Mouse (Mus musculus) layer of hippocampus, postnatal 14 days (tissue): ENCODE measurements around the gene Tmc6. TPM values are rescaled to one million over a fixed set of nuclear protein-coding genes. Genes with fewer than 3 reads are reported as not detected.

Source experiments
- DNase-seq, 2 experiments: peaks; one replicate each; pipeline ENCODE4 v3.0.0; 2021 to 2022; ENCODE audit warnings: low spot score in 2 of 2, mixed read lengths in 1 of 2
- total RNA-seq, 2 experiments: library from RNA; stranded (reverse); gene quantifications; 2 replicates each; pipeline ENCODE4 v1.2.3; 2021

The Tmc6 gene
- total RNA-seq, 2 experiments from 2014 or later: 4.9 to 6.3 TPM

DNA sequence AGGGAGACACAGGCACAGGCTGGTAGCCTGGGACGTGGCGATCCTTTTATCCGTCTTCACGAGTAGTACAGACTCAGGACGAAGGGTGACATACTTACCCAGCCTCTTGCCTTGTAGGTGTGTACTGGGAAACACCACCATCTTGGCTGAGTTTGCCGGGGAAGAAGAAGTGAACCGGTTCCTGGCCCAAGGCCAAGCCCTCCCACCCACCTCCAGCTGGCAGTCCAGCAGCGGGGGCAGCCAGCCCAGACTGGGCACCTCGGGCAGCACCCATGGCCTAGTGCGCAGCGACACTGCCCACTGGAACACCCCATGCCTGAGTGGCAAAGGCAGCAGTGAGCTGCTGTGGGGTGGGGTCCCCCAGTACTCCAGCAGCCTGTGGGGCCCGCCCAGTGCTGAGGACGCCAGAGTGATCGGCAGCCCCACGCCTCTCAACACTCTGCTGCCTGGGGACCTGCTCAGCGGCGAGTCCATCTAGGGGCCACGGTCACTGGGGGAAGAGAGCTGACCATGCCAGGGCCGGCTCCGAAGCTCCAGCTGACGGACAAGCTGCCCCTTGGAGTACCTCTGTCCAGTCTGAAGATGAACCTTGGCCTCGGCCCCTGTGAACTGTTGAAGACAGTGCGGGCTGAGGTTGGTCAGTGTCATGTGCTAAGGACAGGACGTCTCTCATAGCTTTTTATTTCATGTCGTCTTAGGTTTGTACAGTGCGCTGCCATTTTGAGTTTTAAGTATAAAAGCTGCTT is 21.5 kb downstream of the Tmc6 start:
- no peak for DNase-seq

DNA sequence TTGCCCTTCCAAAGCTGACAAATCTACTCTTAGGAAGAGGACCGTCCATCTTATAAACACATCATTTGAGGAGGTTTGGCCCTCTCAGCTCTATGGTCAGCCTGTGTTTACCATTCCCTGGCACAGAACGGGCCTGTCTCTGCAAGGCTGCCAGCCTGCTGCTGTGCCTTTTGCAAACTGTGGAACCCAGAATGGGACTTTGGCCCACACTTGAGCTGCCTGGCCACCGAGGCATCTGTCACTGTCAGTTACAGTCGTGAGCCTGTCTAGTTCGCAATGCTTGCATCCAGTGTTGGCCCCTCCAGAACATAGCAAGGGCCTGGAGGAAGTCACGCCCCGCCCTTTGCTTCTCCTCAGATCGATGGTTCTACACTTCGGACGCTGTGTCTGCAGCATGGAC is 22.7 kb downstream of the Tmc6 start:
- DNase-seq: no peak

DNA sequence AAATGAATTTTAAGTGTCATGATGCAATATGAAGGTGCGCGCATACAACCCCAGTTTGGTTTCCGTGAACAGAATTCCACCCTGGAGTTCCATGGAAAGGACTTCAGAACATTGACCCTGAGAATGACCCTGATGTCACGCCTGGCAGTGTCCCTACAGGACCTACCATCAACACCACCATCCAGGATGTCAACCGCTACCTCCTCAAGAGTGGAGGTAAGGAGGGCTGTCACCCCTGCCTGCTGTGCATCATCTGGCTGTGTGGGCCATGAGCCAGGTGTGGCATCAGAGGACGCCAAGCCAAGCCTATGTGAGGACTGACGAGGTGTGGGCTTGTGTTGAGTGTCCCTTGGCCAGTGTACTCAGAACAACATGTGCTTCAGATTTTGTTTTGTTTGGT is 26.1 kb downstream of the Tmc6 start:
- DNase-seq: no peak

DNA sequence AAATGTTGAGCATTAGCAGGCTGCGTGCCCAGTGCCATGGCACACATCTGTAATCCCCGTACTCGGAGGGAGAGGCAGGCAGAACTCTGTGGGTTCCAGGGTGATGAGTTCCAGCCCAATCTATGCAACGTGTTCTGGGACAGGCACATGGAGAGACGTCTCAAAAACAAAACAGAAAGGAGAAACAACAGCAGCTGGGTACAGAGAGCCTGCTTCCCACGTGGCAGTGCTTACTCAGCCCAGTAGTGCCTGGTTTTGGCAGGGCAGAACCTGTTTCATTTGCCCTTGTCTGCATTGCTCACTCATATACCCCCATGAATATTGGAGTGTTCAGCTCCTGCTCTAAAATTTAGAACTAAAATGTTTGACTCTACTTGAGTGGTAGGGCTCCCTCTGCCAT is 30.5 kb downstream of the Tmc6 start:
- no peak for DNase-seq

DNA sequence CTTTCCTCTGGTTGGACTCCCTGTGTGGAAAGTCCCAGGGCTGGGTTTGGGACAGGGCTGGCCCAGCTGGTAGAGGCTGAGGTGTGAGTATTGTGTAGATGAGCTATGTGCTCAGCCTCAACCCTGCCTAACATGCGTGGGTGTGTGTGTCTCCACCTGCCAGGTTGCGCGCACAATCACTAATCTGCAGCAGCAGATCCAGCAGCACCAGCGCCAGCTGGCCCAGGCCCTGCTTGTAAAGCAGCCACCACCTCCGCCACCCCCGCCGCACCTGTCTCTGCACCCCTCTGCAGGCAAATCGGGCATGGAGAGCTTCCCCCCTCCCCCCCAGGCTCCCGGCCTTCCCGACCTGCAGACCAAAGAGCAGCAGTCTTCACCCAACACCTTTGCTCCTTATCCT is 32.6 kb downstream of the Tmc6 start:
- peak; percentile 68 to 84 for DNase-seq

DNA sequence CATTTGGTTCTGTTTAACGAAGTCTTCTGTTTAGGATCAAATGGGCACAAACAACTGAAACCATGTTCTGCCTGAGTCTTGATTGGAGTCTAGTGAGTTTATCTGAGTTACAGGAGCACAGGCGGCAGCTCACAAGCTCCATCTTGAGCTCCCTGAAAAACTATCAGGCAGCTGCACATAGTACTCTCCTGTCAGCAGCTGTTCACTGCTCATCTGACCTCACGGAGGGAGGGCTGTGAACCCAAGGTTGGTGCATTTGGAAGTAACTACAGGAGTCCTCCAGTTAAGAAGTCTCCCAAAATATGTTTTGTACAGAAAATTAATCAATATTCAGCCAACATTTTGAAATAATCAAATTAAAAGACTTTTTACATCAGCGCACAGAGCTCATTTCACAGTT is 33.4 kb downstream of the Tmc6 start:
- no peak for DNase-seq

DNA sequence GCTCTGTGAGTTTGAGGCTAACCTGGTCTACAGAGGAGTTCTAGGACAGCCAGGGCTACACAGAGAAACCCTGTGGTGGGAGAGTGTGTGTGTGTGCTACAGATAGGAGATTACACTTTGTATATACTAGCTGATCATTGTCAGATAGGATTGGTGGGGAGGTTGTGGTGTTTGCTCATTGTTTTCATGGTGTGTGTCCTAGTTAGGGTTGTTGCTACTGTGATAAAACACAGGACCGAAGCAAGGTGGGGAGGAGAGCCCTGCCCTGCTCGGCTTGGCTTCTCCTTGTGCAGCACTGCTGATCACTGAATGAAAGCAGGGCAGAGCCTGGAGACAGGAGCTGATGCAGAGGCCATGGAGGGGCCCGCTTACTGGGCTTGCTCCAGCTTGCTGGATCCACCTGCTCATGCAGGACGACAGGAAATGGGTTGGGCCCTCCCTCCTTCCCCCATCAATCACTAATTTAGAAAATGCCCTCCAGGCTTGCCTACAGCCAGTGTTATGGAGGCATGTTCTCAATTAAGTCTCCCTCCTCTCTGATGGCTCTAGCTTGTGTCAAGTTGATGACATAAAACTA is 38.5 kb downstream of the Tmc6 start:
- no peak for DNase-seq

DNA sequence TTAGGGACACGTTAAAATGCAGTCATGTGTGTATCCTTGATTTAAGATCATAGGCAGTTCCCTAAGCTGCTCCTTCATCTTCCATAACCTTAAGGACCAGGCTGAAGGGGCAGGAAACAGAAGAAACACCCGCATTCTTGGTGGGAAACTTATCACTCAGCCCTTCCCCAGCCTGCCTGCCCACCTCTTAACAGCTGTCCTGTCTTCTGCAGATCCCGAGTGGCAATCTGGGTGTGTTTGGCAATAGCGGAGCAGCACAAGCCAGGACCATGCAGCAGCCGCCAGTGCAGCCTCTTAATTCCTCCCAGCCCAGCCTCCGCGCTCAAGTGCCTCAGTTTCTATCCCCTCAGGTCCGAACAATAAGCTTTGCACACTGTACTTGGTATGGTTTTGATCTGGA is 39.3 kb downstream of the Tmc6 start:
- DNase-seq: no peak

DNA sequence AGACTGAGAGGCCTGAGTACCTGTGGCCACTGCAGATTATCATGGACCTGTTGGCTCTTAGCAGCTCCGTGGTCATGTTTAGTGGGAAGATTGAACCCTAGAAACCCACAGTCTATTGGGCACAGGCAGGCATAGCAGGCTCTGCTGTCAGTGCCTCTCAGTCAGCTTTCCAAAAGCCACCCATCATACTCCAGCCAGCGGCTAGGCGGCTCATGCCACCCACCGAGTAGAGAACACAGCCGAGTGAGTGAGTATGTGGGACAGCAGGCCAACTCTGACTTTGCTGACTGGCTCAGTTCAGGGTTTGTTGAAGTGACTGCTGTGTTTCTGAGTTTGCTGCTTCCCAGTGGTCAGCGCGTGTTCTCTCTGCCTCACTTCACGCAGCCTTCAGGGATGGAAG is 39.8 kb downstream of the Tmc6 start:
- no peak for DNase-seq

DNA sequence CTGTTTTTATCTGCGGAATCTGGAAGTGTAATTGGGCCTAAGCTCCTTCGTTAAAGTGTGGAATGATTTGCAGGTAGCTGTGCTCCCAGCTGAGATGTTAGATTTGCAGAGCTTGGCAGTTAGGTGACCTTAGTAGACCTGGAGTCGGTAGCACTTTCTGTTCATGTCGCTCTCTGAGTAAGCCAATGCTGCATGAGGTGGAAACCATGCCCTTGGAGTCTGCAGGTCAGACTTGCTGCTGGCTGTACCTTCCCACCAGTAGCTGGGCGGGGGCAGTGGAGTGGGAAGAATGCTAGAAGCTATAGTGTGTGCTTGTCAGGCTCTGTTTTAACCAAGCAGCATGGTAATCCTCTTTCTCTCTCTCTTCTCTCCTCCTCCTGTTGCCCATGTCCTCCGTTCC is 40.9 kb downstream of the Tmc6 start:
- DNase-seq: no peak

DNA sequence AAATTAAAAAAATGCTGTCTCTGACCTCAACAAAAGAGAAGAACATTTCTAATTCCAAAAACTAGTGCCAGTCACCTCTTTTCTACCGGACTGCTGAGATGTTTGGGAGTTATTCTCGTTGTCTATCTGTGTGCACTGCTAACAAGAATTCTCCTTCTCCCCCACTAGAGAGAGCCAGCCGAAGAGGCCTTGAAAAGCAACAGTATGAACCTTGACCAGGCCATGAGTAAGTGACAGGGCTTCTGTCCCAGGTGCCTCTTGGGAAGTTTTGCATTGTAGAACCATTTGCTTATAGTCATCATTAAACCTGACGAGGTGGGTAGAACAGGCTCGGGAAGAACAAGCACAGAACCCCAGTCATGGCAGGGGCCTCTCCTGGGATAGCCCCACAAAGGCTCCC is 43.9 kb downstream of the Tmc6 start:
- no peak for DNase-seq

DNA sequence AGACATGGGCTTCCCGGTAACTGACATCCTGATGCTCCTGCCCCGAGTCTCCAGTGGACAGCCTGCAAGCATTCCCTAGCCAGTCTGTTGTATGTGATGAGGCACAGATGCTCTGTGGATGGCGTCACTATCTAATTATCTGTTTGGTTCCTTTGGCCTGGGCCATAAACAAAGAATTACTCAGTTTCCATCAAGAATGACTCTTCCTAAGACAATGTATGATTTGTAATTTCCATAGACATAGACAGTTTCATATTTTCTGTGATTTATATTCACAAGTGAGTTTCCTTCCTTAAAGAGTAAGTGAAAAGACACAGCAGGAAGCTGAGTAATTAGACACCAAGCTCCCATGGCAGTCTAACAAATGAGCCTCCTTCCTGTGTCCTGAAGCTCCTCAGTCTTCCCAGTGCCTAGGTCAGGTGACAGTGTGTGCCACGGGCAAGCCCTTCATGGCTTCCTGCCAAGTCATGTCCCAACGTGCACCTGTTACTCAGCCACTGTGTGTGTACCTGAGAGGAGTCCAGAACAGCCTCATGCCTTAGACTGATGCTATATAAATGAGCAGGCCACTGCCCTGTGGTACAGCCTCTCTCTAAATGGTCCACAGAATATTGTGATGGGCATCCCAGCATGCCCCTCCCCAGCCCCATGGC is 45.8 kb downstream of the Tmc6 start:
- DNase-seq: no peak

DNA sequence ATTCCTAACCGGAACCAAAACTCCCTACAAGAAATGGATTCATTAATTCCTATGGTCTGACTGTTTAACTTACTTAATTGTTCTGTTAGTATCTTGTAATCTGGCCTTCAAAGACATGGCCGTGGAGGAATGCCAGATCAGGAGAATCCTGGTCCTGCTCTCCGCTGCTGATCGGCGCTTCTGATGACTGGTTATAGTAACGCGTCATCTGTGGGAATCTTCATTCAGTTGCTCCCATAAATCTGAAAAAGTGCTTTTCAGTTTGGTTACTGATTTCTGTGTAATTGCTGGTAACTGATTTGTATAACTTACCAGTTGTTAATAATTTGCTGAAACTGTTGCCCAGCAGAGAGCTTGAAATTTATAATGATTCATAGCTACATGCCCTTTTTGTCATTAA is 50.5 kb downstream of the Tmc6 start:
- no peak for DNase-seq

DNA sequence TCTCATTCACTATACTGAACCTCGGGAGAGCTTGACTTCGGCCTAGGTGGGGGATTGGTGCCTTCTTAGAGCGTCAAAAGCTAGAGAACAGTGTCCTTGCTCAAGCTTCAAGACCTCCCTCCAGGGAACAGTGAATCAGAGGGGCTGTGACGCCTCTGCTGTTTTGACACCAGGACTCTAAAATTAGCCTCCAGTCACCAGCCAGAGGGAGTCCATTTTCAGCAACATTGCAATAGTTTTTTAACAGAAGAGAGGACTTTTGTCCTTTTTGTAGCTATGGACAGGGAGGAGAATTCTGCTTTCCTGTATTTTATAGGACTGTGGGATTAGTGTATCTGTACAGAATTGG is 51.5 kb downstream of the Tmc6 start:
- no peak for DNase-seq

DNA sequence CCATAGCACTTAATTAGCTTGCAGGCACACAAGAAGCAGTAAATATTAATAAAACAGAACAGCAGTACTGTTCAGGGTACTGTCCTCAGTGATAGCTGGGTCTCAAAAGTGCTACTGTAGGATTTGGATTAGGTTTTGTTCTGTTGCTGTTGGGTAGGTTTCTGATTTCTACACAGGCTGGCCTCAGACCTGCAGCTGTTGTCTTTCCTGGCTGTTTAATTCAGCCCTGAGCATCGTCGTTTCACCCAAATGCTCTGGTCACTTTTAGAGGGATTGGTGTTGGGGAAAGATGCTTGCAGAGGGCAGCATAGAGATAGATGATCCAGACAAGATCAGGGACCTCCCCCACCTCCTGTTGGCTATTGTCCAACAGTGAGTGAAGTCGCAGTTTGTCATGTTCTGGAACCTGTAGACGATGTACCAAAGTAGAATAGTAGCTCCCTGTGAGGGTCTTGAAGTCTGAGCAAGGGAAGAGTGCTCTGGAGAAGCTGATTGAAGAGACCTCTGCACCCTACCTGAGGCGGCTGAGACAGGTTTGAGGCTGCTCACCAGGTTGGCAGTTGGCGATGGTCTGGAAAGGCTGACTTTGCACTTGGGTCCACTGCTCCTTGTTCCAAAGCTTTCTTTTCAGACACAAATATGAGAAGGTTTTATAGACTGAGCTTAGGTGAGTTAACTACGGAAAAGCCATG is 52.1 kb downstream of the Tmc6 start:
- DNase-seq: no peak

DNA sequence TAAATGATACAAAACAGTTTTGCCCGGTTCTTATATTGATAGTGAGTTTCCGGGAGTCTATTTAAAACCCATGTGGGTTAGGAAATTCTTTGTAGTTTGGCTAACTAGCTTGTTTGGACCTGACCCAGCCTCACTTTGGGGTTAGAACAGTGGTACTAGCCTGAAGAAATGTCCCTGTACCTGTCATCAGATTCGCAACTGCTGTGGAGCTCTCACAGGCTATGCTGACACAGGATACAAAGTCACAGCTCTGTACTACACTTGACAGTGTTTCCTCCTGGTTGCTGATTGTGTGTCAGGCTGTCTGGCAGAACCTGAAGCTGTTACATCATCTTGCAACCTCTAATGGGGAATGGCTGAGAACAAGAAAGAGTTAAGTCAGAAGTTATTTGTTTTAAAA is 52.7 kb downstream of the Tmc6 start:
- DNase-seq: no peak

DNA sequence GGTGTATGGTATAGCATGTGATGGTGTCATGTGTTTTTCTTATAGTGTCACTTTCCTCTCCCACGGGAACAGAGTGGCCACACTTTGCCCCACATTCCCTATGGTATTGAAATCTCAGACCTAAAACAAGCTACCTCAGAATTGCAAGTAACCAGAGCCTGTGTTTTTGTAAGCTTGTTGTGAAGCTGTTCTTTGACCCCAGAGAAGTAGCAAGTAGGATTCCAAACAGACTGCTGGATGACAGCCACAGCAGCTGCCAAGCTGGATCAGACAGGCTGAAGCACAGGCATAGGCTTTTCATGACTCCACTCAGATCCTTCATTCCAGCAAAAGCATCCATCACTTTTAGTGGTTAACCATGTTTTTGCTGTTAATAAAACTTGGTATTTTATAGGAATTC is 53.2 kb downstream of the Tmc6 start:
- peak in 1 of 2 experiments; percentile 49 for DNase-seq

DNA sequence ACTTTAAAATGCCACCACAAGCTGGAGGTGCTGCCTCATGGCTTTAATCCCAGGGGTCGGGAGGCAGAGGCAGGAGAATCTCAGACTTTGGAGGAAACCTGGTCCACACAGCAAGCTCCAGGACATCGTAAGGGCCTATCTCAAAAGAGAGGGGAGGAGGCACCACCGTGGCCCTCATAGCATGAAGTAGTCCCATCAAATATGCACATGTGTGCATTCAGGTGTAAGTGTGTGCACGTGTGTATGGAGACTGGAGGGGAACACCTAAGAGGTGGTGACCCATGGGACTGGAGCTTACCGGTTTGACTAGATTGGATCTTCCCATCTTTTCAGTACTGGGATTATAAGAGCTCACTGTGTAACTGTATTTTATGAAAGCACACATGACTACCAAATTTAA is 53.8 kb downstream of the Tmc6 start:
- no peak for DNase-seq

DNA sequence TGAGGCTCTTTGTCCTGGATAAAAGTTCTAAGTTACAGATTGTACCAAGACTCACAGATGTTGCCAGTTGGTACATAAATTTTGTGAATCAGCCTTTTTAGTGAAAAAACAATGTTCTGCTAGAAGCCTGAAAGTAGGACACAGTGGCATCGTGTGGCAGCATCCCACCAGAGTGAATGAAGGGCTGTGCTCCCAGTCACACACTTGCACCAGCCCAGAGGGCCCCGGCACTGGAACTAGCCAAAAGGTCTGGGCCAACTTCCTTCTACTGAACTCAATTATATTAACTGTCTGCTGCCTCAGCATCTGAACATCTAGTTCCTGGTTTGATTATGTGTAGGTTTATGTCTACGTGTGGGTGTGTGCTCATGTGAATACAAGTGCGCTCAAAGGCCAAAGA is 55.0 kb downstream of the Tmc6 start:
- DNase-seq: no peak

DNA sequence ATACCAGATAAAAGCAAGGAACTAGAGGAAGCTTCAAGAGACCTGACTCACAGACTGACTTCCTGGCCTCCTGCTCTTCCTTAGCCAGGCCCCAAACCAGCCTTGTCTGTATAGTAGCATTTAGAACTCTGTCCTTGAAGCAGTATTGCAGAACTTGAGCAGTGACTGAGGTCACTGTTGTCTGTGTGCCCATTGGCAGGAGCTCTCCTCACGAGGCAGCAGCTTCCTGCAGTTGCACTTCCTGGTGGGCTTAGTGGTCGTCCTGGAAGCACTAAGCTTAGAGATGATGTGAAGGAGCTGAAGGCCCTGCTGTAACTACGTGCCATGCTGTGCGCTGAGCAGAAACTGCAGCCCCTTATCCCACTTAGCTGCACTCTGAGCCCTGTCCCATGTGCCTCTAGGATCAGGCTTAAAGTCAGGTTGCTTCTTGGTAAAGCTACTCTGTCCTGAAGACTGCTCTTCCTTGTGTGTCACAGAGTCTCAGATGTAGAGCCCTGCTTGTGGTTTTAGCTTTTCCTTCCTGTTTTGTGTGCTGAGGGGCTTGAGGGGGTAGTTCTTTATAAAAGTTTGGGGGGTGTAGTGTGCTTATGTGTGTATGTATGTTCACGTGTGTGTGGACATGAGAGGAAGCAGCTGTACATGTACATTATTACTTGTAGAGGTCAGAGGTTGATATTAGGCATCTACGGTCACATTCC is 57.2 kb downstream of the Tmc6 start:
- DNase-seq: no peak

DNA sequence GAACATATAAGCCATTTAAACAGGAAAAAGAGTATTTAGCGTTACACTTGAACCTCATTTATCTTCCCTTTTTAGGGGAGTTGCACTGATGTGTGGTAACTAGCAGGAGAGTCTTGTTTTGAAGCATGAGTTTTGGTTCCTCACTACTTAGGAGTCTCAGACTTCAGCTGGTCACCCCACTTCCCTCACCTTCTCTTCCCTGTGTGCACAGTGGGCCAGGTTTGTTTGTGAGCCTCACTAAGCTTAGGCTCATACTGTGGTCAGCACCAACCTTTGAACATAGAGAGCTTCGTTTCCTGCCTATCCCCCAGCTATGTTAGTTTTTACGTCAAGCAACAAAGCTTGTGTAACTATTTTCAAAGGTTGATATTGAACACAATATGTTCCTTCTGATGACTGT is 63.2 kb downstream of the Tmc6 start:
- no peak for DNase-seq
